Mouse (Mus musculus) hindbrain, embryonic 15.5 days (tissue): ENCODE measurements around the gene Ascl1. TPM values are rescaled to one million over a fixed set of nuclear protein-coding genes. Genes with fewer than 3 reads are reported as not detected.
A peak's percentile ranks its signal among the peaks of the same experiment; 100 is the strongest.

Experiments
- ATAC-seq: fragments of 200-750 bp; cut with Nextera tagmentation; 2 replicates; pipeline ENCODE4 v1.8.0; 2017; ENCODE audit warnings: low read depth, moderate number of reproducible peaks, moderate TSS enrichment; ENCODE audit not compliant: low FRiP score
- H3K27ac ChIP-seq: fragments of 300-500 bp; sonication (generic); replicated peaks from 2 replicates; pipeline ENCODE4 v1.5.1; 2015; ENCODE audit warnings: mild to moderate bottlenecking, inconsistent platforms
- H3K27me3 ChIP-seq: fragments of 300-500 bp; sonication (generic); 2 replicates; pipeline ENCODE4 v1.6.1; 2015; ENCODE audit warnings: control low read depth, inconsistent platforms
- H3K36me3 ChIP-seq: fragments of 300-500 bp; sonication (generic); 2 replicates; pipeline ENCODE4 v1.6.1; 2015; ENCODE audit warnings: control low read depth, inconsistent platforms
- H3K4me1 ChIP-seq: fragments of 300-500 bp; sonication (generic); replicated peaks from 2 replicates; pipeline ENCODE4 v1.6.1; 2015; ENCODE audit warnings: control low read depth, inconsistent platforms
- H3K4me2 ChIP-seq: fragments of 300-500 bp; sonication (generic); 2 replicates; pipeline ENCODE4 v1.6.1; 2015; ENCODE audit warnings: moderate library complexity, mild to moderate bottlenecking, inconsistent platforms
- H3K4me3 ChIP-seq: fragments of 300-500 bp; sonication (generic); 2 replicates; pipeline ENCODE4 v1.5.1; 2015; ENCODE audit warnings: mild to moderate bottlenecking, inconsistent platforms
- H3K9ac ChIP-seq: fragments of 300-500 bp; sonication (generic); 2 replicates; pipeline ENCODE4 v1.6.1; 2015; ENCODE audit warnings: inconsistent platforms
- H3K9me3 ChIP-seq: fragments of 300-500 bp; sonication (generic); 2 replicates; pipeline ENCODE4 v1.6.1; 2016; ENCODE audit warnings: control low read depth, inconsistent platforms
- WGBS: fragments of 180-500 bp; shearing (Covaris S2); methylation state at CpG from one replicate; pipeline ENCODE4 v1.1.7; 2015; 5-methylcytosine and 5-hydroxymethylcytosine counted together
- polyA plus RNA-seq: library from polyadenylated mRNA; unstranded; fragments of >200 nt; fragmentation: Nextera tagmentation; extraction: Ambion mirVana; gene quantifications from 2 replicates; pipeline ENCODE4 v1.2.1, GENCODE M21; 2015

Gene Ascl1
- polyA plus RNA-seq, 1 experiment from 2014 or later: 11.1 TPM

- peaks cover 43% of the 10 kb centered on the region for H3K4me1 ChIP-seq
- H3K27ac ChIP-seq: no peak overlapping the region; the same call in 1 of the 2 replicates
- peak overlapping the region; percentile 82 for H3K4me3 ChIP-seq
- no peaks in the 10 kb centered on the region for H3K36me3 ChIP-seq
- 1% methylated on average over 18 of the region's 18 CpGs for WGBS
- 0 out of 2 replicates have a peak overlapping the region, but pooled peaks have one; percentile 23 for H3K9ac ChIP-seq
- ATAC-seq: peak; percentile 69
- peak overlapping the region; percentile 94 for H3K4me2 ChIP-seq
- 0 out of 2 replicates have a peak, but pooled peaks cover 3% of the 10 kb centered on the region for H3K9me3 ChIP-seq
- peaks cover 20% of the 10 kb centered on the region; the same call in 1 of the 2 replicates for H3K27me3 ChIP-seq
These were observed 1.1 kb upstream of the Ascl1 start for GRCm38 (mm10) chr10:87494596-87494995.

DNA sequence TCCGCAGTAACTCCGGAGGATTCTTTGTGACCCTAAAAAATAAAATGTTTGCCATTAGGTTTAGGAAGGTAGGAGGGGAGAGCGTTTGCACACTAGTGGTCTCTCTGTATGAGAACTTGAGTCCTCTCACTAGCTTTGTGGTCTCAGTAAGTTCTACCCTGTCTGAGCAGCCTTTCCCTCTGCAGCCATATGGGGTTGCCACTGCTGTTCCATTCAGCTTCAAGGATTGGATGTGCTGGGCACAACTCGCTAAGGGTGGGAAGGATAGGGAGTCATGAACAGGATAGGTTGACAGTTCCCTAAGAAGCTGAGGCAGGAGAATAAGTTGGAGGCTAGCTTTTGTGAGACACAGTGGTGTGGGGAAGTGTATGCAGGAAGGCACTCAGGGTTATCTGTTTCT is 716 bp upstream of the Ascl1 start:
- no peak; the same call in 1 of the 2 replicates for ATAC-seq
- 0 out of 2 replicates have a peak, but pooled peaks cover 3% of the 10 kb centered on the region for H3K9me3 ChIP-seq

DNA sequence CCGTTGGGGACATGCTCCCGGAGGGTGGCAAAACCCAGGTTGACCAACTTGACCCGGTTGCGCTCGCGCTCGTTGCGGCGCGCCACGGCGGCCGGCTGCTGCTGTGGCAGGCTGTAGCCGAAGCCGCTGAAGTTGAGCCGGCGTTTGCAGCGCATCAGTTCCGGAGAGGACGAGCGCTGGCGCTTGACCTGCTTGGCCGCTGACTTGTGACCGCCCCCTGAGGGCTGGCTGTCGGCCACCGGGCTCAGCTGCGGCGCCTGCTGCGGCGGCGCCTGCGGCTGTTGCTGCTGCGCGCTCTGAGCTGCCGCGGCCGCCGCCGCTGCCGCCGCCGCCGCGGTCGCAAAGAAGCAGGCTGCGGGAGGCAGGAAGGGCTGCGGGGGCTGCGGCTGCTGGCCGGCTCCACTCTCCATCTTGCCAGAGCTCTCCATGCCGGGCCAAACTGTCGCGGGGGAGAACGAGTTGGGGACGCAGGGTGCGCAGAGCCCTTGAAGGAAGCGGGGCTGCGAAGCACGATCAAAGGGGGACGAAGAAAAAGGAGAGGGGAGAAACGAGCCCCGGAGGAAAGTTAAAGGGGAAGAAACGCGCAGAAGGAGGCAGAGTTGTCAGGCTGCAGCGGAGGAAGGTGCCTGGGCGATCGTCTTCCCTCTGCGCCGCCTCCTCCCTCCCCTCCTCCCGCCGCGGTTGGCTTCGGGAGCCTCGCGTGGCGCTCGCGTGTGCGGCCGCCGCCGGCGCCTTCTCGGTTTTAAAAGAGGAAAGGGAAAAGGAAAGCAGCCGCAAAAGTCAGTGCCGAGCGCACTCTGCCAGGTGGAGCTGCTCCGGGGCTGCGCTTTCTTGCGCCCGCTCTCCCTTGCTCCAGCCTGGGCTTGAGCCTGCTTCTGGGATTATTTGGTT is 554 bp downstream of the Ascl1 start:
- peak; percentile 12 for ATAC-seq
- H3K36me3 ChIP-seq: no peaks in the 10 kb centered on the region
- peak overlapping the region; percentile 71 for H3K9ac ChIP-seq
- H3K4me1 ChIP-seq: peaks cover 60% of the 10 kb centered on the region
- peak overlapping the region; percentile 82 for H3K4me3 ChIP-seq
- H3K27ac ChIP-seq: peak overlapping the region; percentile 89
- H3K27me3 ChIP-seq: peaks cover 16% of the 10 kb centered on the region; the same call in 1 of the 2 replicates
- under 1% methylated on average over 73 of the region's 90 CpGs for WGBS
- peak overlapping the region; percentile 94 for H3K4me2 ChIP-seq
- 0 out of 2 replicates have a peak, but pooled peaks cover 1% of the 10 kb centered on the region for H3K9me3 ChIP-seq

More for the DNA sequence above, 716 bp upstream of the Ascl1 start:
- Histone ChIP-seq H3K4me2 (peak overlapping the region; percentile 94), H3K4me1 (peaks cover 47% of the 10 kb centered on the region), H3K9ac (peak overlapping the region; percentile 71; the same call in 1 of the 2 replicates), H3K27ac (peak overlapping the region; percentile 89; the same call in 1 of the 2 replicates), H3K27me3 (peaks cover 20% of the 10 kb centered on the region; the same call in 1 of the 2 replicates), H3K4me3 (peak overlapping the region; percentile 82), H3K36me3 (no peaks in the 10 kb centered on the region)
- 0% methylated on average over 4 of the region's 4 CpGs for WGBS

GRCm38 (mm10) chr10:87492332-87492660 is 1.2 kb downstream of the Ascl1 start:
- peaks cover 66% of the 10 kb centered on the region for H3K4me1 ChIP-seq
- no peaks in the 10 kb centered on the region for H3K36me3 ChIP-seq

DNA sequence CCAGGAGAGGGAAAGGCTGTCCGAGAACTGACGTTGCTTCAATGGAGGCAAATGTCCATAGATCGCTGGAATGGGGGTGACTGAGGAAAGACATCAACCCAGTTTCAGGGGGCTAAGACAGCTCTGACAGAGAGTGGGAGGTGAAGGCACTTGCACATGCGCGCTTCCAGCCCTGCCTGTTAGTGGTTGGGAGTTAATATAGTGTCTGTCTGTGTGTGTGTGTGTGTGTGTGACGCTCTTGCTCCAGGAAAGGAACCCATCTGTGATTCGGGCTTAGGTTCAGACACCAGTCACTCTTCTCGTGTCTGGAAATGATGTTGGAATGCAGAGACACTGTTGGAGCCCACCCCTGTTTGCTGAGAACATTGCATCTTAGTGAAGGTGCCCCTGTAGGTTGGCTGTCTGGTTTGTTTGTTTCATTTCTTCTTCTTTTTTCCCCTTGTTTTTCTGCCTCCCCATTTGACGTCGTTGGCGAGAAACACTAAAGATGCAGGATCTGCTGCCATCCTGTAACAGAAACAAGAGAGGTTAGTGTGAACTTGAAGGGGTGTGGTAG is 1.9 kb downstream of the Ascl1 start:
- Histone ChIP-seq H3K9me3 (no peaks in the 10 kb centered on the region), H3K4me1 (peaks cover 68% of the 10 kb centered on the region), H3K4me2 (peak overlapping the region; percentile 94), H3K27me3 (peaks cover 8% of the 10 kb centered on the region; the same call in 1 of the 2 replicates), H3K4me3 (peak overlapping the region; percentile 82), H3K27ac (peak overlapping the region; percentile 89), H3K36me3 (no peaks in the 10 kb centered on the region), H3K9ac (peak overlapping the region; percentile 71)
- no peak for ATAC-seq
- 3% methylated on average over 11 of the region's 11 CpGs for WGBS

More at GRCm38 (mm10) chr10:87492332-87492660, 1.2 kb downstream of the Ascl1 start:
- 0 out of 2 replicates have a peak, but pooled peaks have one; percentile 0 for ATAC-seq
- WGBS: 0% methylated on average over 26 of the region's 26 CpGs
- peak overlapping the region; percentile 71 for H3K9ac ChIP-seq
- H3K9me3 ChIP-seq: no peaks in the 10 kb centered on the region
- H3K4me2 ChIP-seq: peak overlapping the region; percentile 94
- H3K27me3 ChIP-seq: peaks cover 14% of the 10 kb centered on the region; the same call in 1 of the 2 replicates
- H3K27ac ChIP-seq: peak overlapping the region; percentile 89
- H3K4me3 ChIP-seq: peak overlapping the region; percentile 82

- Histone ChIP-seq H3K27ac (peak overlapping the region; percentile 68), H3K9me3 (no peaks in the 10 kb centered on the region), H3K36me3 (no peaks in the 10 kb centered on the region), H3K4me3 (0 out of 2 replicates have a peak overlapping the region, but pooled peaks have one; percentile 6), H3K4me2 (peak overlapping the region; percentile 94), H3K9ac (no peak overlapping the region), H3K27me3 (0 out of 2 replicates have a peak, but pooled peaks cover 3% of the 10 kb centered on the region), H3K4me1 (peaks cover 80% of the 10 kb centered on the region)
- 5% methylated on average over 2 of the region's 2 CpGs for WGBS
- ATAC-seq: no peak
These were observed 3.1 kb downstream of the Ascl1 start for GRCm38 (mm10) chr10:87490328-87490727.

GRCm38 (mm10) chr10:87489246-87490009 is 4.0 kb downstream of the Ascl1 start:
- Histone ChIP-seq H3K4me1 (peaks cover 81% of the 10 kb centered on the region), H3K4me3 (peak overlapping the region; percentile 30), H3K27ac (peak overlapping the region; percentile 88), H3K9ac (peak overlapping the region; percentile 21; the same call in 1 of the 2 replicates), H3K36me3 (no peaks in the 10 kb centered on the region), H3K9me3 (no peaks in the 10 kb centered on the region), H3K4me2 (peak overlapping the region; percentile 65), H3K27me3 (no peaks in the 10 kb centered on the region)
- WGBS: 2% methylated on average over 18 of the region's 18 CpGs
- ATAC-seq: 0 out of 2 replicates have a peak, but pooled peaks have one; percentile 4

DNA sequence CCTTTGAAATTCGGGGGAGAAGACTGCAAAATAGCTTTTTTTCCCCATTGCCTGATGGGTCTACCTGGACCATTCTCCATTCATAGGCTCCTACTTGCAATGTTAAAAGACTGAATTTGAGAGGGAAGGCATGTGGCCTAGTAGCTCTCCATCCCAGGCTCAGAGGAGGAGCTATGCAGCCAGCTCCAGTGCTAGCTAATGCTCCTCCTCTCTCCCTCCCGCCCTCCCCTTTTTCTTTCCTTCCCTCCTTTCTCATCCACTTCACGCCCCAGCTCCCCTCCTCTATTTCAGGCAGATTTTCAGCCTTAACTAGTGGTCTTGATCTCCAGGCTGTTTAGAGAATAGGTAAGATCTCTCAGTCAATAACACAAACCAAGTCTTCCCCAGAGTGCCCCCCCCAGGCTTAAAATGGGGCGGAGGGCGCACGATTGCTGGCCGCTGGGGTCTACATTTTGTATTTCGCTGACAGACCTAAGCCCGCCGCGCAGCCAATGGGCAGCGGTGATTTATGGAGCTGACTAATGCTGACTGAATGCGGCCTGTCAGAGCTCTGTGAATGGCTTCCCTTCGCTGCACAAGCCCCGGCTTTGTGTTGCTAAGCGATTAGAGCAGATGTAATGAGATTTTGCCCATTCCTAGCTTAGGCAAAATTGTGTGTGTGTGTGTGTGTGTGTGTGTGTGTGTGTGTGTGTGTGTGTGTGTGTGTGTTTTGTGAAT is 4.9 kb downstream of the Ascl1 start:
- no peak overlapping the region for H3K9ac ChIP-seq
- peak overlapping the region; percentile 88 for H3K27ac ChIP-seq
- no peaks in the 10 kb centered on the region for H3K36me3 ChIP-seq
- 1% methylated on average over 15 of the region's 16 CpGs for WGBS
- H3K4me2 ChIP-seq: peak overlapping the region; percentile 65
- peak; percentile 77 for ATAC-seq
- H3K9me3 ChIP-seq: no peaks in the 10 kb centered on the region
- no peaks in the 10 kb centered on the region for H3K27me3 ChIP-seq
- H3K4me1 ChIP-seq: peaks cover 74% of the 10 kb centered on the region
- peak overlapping the region; percentile 30 for H3K4me3 ChIP-seq

DNA sequence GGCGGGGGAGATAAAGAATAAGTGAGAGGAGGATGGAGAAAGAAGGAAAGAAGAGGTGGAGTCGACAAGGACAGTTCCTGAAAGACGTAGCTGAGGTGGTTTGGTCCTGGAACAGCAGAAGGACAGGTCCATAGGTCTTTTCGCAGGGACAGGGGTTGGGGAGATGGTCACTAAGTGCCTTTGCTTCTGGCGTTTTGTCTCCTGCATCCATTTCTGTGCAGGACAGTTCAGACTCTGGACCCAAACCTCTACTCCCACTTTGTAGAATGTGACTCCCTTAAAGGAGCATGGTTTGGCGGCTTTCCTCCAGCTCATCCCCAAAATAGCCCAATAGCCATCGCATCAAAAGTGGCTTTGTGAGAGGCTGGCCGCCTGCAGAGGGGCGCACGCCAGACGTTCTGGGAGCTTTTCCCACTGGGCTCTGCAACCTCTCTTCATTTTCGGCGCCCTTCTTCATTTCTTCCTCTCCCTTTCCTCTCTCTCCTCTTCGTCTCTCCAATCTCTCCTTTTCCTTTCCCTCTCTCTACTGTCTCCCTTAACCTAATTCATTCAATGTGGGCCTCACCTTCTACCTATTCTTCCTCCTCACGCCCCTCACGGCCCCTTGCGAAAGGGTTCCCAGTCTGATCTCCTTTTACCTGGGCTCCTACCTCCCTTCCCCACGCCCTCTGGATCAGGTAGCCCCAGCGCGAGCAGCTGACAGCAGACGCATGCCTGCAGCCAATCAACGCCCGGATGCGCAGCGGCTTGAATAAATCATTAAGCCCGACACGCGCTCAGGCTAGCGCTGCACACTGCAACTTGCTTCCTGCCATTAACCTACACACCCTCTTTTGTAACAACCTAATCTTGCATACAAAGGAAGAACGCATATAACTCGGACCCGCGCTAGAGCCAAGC is 7.5 kb downstream of the Ascl1 start:
- peak; percentile 83 for ATAC-seq
- Histone ChIP-seq H3K4me2 (peak overlapping the region; percentile 90), H3K9ac (peak overlapping the region; percentile 46), H3K9me3 (no peaks in the 10 kb centered on the region), H3K27ac (peak overlapping the region; percentile 75), H3K4me1 (peaks cover 59% of the 10 kb centered on the region), H3K36me3 (no peaks in the 10 kb centered on the region), H3K4me3 (peak overlapping the region; percentile 42), H3K27me3 (no peaks in the 10 kb centered on the region)
- under 1% methylated on average over 33 of the region's 33 CpGs for WGBS
